Mouse (Mus musculus): ENCODE data around the gene Asphd2.
"Not testable (repeated sequence)": the region's sequence is repeated elsewhere in the genome, so short reads cannot be mapped to it uniquely, and the experiment has no call there.

Asphd2 gene

GRCm38 (mm10) chr5:112394779-112395443 is at the start of gene Asphd2:
Gene Asphd2 (minus strand): TSS chr5:112394866.
- no peak for DNase-seq (ENCODE audit: extremely low read depth, low read depth, low spot score)

- DNase-seq (ENCODE audit: extremely low read depth, low read depth, low spot score) = no peak
Measured at GRCm38 (mm10) chr5:112438535-112438934, 43.9 kb upstream of the Asphd2 start.

GRCm38 (mm10) chr5:112433004-112433403 is 38.3 kb upstream of the Asphd2 start:
- no peak for DNase-seq (ENCODE audit: extremely low read depth, low read depth, low spot score)

- no peak for DNase-seq (ENCODE audit: extremely low read depth, low read depth, low spot score)
Measured at GRCm38 (mm10) chr5:112432033-112432432, 37.4 kb upstream of the Asphd2 start.

GRCm38 (mm10) chr5:112431120-112431775 is 36.6 kb upstream of the Asphd2 start:
- no peak for DNase-seq (ENCODE audit: extremely low read depth, low read depth, low spot score)

- no peak for DNase-seq (ENCODE audit: extremely low read depth, low read depth, low spot score)
Measured at GRCm38 (mm10) chr5:112428944-112429343, 34.3 kb upstream of the Asphd2 start.

- DNase-seq (ENCODE audit: extremely low read depth, low read depth, low spot score) = no peak
Measured at GRCm38 (mm10) chr5:112427283-112427682, 32.6 kb upstream of the Asphd2 start.

GRCm38 (mm10) chr5:112426635-112427034 is 32.0 kb upstream of the Asphd2 start:
- DNase-seq (ENCODE audit: extremely low read depth, low read depth, low spot score) = no peak

- DNase-seq (ENCODE audit: extremely low read depth, low read depth, low spot score) = no peak
Measured at GRCm38 (mm10) chr5:112419535-112419934, 24.9 kb upstream of the Asphd2 start.

GRCm38 (mm10) chr5:112418023-112418422 is 23.4 kb upstream of the Asphd2 start:
- no peak for DNase-seq (ENCODE audit: extremely low read depth, low read depth, low spot score)

- no peak for DNase-seq (ENCODE audit: extremely low read depth, low read depth, low spot score)
Measured at GRCm38 (mm10) chr5:112416673-112417072, 22.0 kb upstream of the Asphd2 start.

GRCm38 (mm10) chr5:112412781-112413180 is 18.1 kb upstream of the Asphd2 start:
- not testable (repeated sequence) for DNase-seq (ENCODE audit: extremely low read depth, low read depth, low spot score)

GRCm38 (mm10) chr5:112411514-112412335 is 17.1 kb upstream of the Asphd2 start:
- DNase-seq (ENCODE audit: extremely low read depth, low read depth, low spot score) = no peak

GRCm38 (mm10) chr5:112411072-112411471 is 16.4 kb upstream of the Asphd2 start:
- DNase-seq (ENCODE audit: extremely low read depth, low read depth, low spot score) = no peak

- no peak for DNase-seq (ENCODE audit: extremely low read depth, low read depth, low spot score)
Measured at GRCm38 (mm10) chr5:112409274-112409673, 14.6 kb upstream of the Asphd2 start.

- no peak for DNase-seq (ENCODE audit: extremely low read depth, low read depth, low spot score)
Measured at GRCm38 (mm10) chr5:112406017-112406416, 11.4 kb upstream of the Asphd2 start.

GRCm38 (mm10) chr5:112402437-112402836 is 7.8 kb upstream of the Asphd2 start:
- DNase-seq (ENCODE audit: extremely low read depth, low read depth, low spot score) = no peak

- DNase-seq (ENCODE audit: extremely low read depth, low read depth, low spot score) = no peak
Measured at GRCm38 (mm10) chr5:112399284-112399683, 4.6 kb upstream of the Asphd2 start.

GRCm38 (mm10) chr5:112396066-112396465 is 1.4 kb upstream of the Asphd2 start:
- no peak for DNase-seq (ENCODE audit: extremely low read depth, low read depth, low spot score)

- no peak for DNase-seq (ENCODE audit: extremely low read depth, low read depth, low spot score)
Measured at GRCm38 (mm10) chr5:112394415-112394763, 277 bp downstream of the Asphd2 start.

GRCm38 (mm10) chr5:112393741-112394414 is 788 bp downstream of the Asphd2 start:
- DNase-seq (ENCODE audit: extremely low read depth, low read depth, low spot score) = no peak

Data from fat pad, adult 2 months (tissue).